Mouse (Mus musculus) inflammation-experienced regulatory T-cells (primary cell): Measurements from ENCODE around the gene Ngrn. TPM values are rescaled to one million over a fixed set of nuclear protein-coding genes. Genes with fewer than 3 reads are reported as not detected.

Experiments
- polyA plus RNA-seq, 2 experiments: library from polyadenylated mRNA; unstranded; fragments of 100-300 nt; shearing (Covaris generic); gene quantifications; one replicate each; pipeline ENCODE4 v1.2.1; 2017

Ngrn gene
- polyA plus RNA-seq: 10 to 100 TPM; 47.2 to 59.6 TPM

GRCm38 (mm10) chr7:80260625-80261371, at the start of gene Ngrn:
TSS of gene Ngrn (plus strand) at chr7:80261215.

DNA sequence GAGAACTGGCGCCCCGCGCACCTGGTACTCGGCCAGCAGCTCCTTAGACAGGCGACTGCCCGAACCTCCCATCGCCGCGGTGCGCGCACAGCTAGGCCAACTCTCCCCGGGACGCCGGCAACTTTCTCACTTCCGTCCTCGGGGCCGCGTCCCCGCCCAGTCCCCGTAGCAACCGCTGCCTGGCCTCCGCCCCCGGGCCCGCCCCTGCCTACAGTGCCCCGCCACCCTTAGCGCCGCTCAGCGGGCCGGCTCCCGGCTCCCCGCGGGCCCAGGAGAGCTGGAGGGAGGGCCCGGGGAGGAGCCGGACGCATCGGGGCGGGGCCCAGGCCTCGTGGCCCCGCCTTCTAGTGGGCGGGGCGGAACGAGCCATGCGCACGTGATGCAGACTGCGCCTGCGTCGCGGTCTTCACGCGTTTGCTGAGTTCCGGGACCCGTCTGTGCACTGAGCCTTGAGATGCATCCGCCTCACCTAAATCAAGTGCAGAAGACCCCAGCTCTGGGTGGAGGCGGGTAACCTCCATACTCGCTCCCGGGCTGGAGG, 28.5 kb upstream of the Ngrn start, which contains the start of the genes Cib1 and Gdpgp1:
Gene Cib1 (minus strand): TSS at position 325 of the 541 bp plus-strand sequence.
Gene Gdpgp1 (plus strand): TSS at position 377 of the 541 bp plus-strand sequence.

DNA sequence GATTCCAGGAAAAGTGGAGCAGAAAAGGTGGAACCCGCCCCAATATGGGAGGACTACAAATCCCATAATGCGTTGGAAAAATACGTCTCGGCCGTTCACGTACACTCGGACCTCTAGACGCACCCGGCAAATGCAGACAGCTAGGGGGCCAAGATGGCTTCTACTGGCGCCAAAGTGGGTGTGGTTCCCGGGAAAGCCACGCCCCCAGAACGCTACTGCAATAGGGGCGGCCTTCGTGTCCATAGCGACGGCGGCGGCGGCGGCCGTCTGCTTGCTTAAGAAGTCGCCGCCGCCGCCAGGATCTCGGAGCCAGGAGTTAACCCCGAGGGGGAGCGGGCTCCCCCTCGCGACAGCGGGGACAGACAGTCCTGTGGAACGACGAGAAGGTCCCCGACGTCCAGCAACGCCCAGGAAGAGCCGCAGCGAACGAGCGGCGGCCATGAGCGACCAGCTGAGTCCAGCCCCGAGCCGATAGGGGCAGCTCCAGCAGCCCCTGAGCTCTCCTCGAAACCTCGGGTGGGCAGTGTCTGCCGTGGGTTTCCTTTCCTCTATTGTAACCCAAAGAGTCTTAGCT, 14.8 kb upstream of the Ngrn start, which contains the start of gene Ttll13:
Gene Ttll13 (plus strand): TSS at position 229 of the 574 bp plus-strand sequence.

GRCm38 (mm10) chr7:80268897-80269750, 8.1 kb downstream of the Ngrn start, which contains the start of gene Vps33b:
TSS of gene Vps33b (plus strand) at chr7:80269649.

GRCm38 (mm10) chr7:80294062-80294763, 33.2 kb downstream of the Ngrn start, which contains the start of gene Prc1:
TSS of gene Prc1 (plus strand) at chr7:80294450.

Other genes with a start within 250 kb of the Ngrn start
- 10 to 100 TPM; 12.1 to 22.7 TPM for gene Zfp710, start 236.4 kb upstream of the Ngrn start, polyA plus RNA-seq
- 10 to 100 TPM; 54.1 to 84.7 TPM for gene Idh2, start 145.8 kb upstream of the Ngrn start, polyA plus RNA-seq
- 10 to 100 TPM; 22.0 to 23.2 TPM for gene Sema4b, start 74.4 kb upstream of the Ngrn start, polyA plus RNA-seq
- gene Cib1, start 28.4 kb upstream of the Ngrn start, polyA plus RNA-seq: 100 to 1,000 TPM; 139 to 161 TPM
- gene Gdpgp1, start 28.4 kb upstream of the Ngrn start, polyA plus RNA-seq: 10 to 100 TPM in 1 of 2 experiments, 1 to 10 TPM in 1; 9.2 to 13.3 TPM
- gene Ttll13, start 14.8 kb upstream of the Ngrn start, polyA plus RNA-seq: 1 to 10 TPM in 1 of 2 experiments, under 1 TPM in 1; 0.59 to 5.8 TPM
- gene Vps33b, start 8.4 kb downstream of the Ngrn start, polyA plus RNA-seq: 10 to 100 TPM; 42.2 to 68.2 TPM
- gene Prc1, start 33.2 kb downstream of the Ngrn start, polyA plus RNA-seq: 10 to 100 TPM in 1 of 2 experiments, 1 to 10 TPM in 1; 7.8 to 12.8 TPM
- 10 to 100 TPM; 24.7 to 27.3 TPM for gene Rccd1, start 63.2 kb downstream of the Ngrn start, polyA plus RNA-seq
- gene Unc45a, start 79.8 kb downstream of the Ngrn start, polyA plus RNA-seq: 10 to 100 TPM; 74.5 to 78.7 TPM
- 10 to 100 TPM in 1 of 2 experiments, 1 to 10 TPM in 1; 6.5 to 11.6 TPM for gene Hddc3, start 81.9 kb downstream of the Ngrn start, polyA plus RNA-seq
- gene Man2a2, start 110.2 kb downstream of the Ngrn start, polyA plus RNA-seq: 10 to 100 TPM; 50.0 to 65.1 TPM
- gene Fes, start 126.7 kb downstream of the Ngrn start, polyA plus RNA-seq: 1 to 10 TPM in 1 of 2 experiments, under 1 TPM in 1; 0.58 to 3.5 TPM
- 10 to 100 TPM; 52.1 to 53.9 TPM for gene Furin, start 144.2 kb downstream of the Ngrn start, polyA plus RNA-seq